ENCODE assay signal across 15 mouse cellular contexts in the genomic region with DNA sequence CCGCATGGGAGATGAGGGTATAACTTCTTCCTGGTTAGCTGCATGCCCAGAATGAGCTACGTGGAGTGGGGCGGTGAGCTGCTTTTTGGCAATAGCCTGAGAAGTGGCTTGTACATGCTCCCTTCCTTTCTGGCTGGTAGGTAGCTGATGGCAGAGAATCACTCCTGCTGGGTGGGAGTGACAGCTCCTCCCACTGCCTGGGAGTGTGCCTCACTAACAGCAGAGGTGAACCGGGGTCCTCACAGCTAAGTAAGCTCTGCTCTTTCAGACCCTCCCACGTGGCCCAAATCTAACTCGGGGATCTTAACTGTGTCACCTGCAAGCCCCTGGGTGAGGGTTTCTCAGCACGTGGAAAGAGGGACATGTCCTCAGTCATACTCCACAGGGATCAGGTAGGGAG. TPM values are rescaled to one million over a fixed set of nuclear protein-coding genes. Genes with fewer than 3 reads are reported as not detected.
A peak's percentile ranks its signal among the peaks of the same experiment; 100 is the strongest.
DNase-seq lines count a peak whose midpoint lies in the region; TF ChIP-seq lines count a peak whose summit lies in the region.
"Had no signal": no experiment of that assay in that cellular context is flagged by ENCODE, and none has a peak within 500 bp of the region (broad histone marks: within the 10 kb centered on the region; RNA-seq: fewer than 3 reads in every experiment).

No protein-coding gene starts in this region.

- TF ChIP-seq CTCF in testis, adult 2 months (IDR thresholded peaks at IDR 0.05; ENCODE audit: control insufficient read depth, insufficient read depth, insufficient replicate concordance, low read depth, low read length) = no peak

- peaks cover 18% of the 10 kb centered on the region for H3K4me1 ChIP-seq in testis, adult 2 months (ENCODE audit: control insufficient read depth, insufficient read depth, low read length)

- peak; percentile 36 to 45 for DNase-seq in frontal cortex, postnatal 36 days (ENCODE audit: low spot score in 2 of 2)
- no peak for DNase-seq in frontal cortex, postnatal 10 days (ENCODE audit: low spot score in 2 of 2)
- peak; percentile 38 to 67 for DNase-seq in left cerebral cortex, postnatal 25 days (ENCODE audit: low spot score in 2 of 2)
- no peak for DNase-seq in left cerebral cortex, postnatal 10 days (ENCODE audit: extremely low spot score in 1 of 2, low spot score in 2 of 2)
- no peak for DNase-seq in testis, postnatal 10 days (ENCODE audit: low spot score)
- DNase-seq in embryo, embryonic 10.5 days (ENCODE audit: low spot score) = no peak
- DNase-seq: adrenal gland, postnatal 10 days; cerebellum, adult 11-12 months; cerebellum, adult 9-10 months; cerebellum, postnatal 25 days; heart, adult 2 months had no signal

- intact Hi-C loops in left cerebral cortex, postnatal 25 days (cut with DNase I) = no loop called here
- intact Hi-C loops in left cerebral cortex, postnatal 10 days (cut with DNase I) = no loop called here

- TF ChIP-seq POLR2A in testis, adult 2 months (IDR thresholded peaks at IDR 0.05; ENCODE audit: control insufficient read depth, low read depth, low read length) = no peak

- peak overlapping the region; percentile 87 for H3K4me3 ChIP-seq in testis, adult 2 months (ENCODE audit: control insufficient read depth, low read depth, low read length)
- H3K4me3 ChIP-seq: embryonic facial prominence, embryonic 10.5 days; forebrain, embryonic 15.5 days; heart, adult 2 months; hindbrain, embryonic 15.5 days had no signal

- peaks cover 3% of the 10 kb centered on the region for H3K36me3 ChIP-seq in testis, adult 2 months (ENCODE audit: control insufficient read depth, insufficient read depth, low read length)
- H3K36me3 ChIP-seq: hindbrain, embryonic 15.5 days had no signal

- no peak overlapping the region for H3K27ac ChIP-seq in testis, adult 2 months (ENCODE audit: control insufficient read depth, insufficient read depth, low read depth, low read length)
- H3K27ac ChIP-seq: embryonic facial prominence, embryonic 10.5 days; forebrain, embryonic 15.5 days; heart, adult 2 months; hindbrain, embryonic 15.5 days had no signal

- no peaks in the 10 kb centered on the region for H3K27me3 ChIP-seq in testis, adult 2 months (ENCODE audit: control insufficient read depth, insufficient read depth, low read length)

RNA-seq across cellular contexts. Expression of gene Spata2l, which starts 3.5 kb away (rescaled TPM):
- 100 to 1,000 TPM; 106 to 107 TPM for total RNA-seq in left cerebral cortex, postnatal 25 days (2021)
- 100 to 1,000 TPM; 111 to 118 TPM for total RNA-seq in left cerebral cortex, postnatal 10 days (2021)
- 34.4 and 35.0 TPM in 2 replicates for polyA plus RNA-seq in testis, adult 2 months (2012; rRNA removed)

RNA-seq across cellular contexts. Expression of gene Cdk10, which starts 7.9 kb away (rescaled TPM):
- total RNA-seq in left cerebral cortex, postnatal 25 days (2021) = 10 to 100 TPM; 83.4 to 88.0 TPM
- total RNA-seq in left cerebral cortex, postnatal 10 days (2021) = 10 to 100 TPM; 69.3 to 69.5 TPM
- polyA plus RNA-seq in testis, adult 2 months (2012; rRNA removed) = 62.0 and 65.4 TPM in 2 replicates

RNA-seq across cellular contexts. Expression of gene Spata33, which starts 19.9 kb away (rescaled TPM):
- total RNA-seq in left cerebral cortex, postnatal 25 days (2021) = 1 to 10 TPM; 7.3 to 8.5 TPM
- total RNA-seq in left cerebral cortex, postnatal 10 days (2021) = 1 to 10 TPM; 6.3 to 7.5 TPM
- polyA plus RNA-seq in testis, adult 2 months (2012; rRNA removed) = 921 and 929 TPM in 2 replicates

RNA-seq across cellular contexts. Expression of gene Chmp1a, which starts 20.0 kb away (rescaled TPM):
- 10 to 100 TPM; 89.9 to 92.8 TPM for total RNA-seq in left cerebral cortex, postnatal 25 days (2021)
- total RNA-seq in left cerebral cortex, postnatal 10 days (2021) = 100 to 1,000 TPM; 111 to 130 TPM
- 98.1 and 98.4 TPM in 2 replicates for polyA plus RNA-seq in testis, adult 2 months (2012; rRNA removed)

RNA-seq across cellular contexts. Expression of gene Zfp276, which starts 21.4 kb away (rescaled TPM):
- 10 to 100 TPM; 20.6 to 23.0 TPM for total RNA-seq in left cerebral cortex, postnatal 25 days (2021)
- total RNA-seq in left cerebral cortex, postnatal 10 days (2021) = 10 to 100 TPM; 21.6 to 25.2 TPM
- 7.9 and 8.3 TPM in 2 replicates for polyA plus RNA-seq in testis, adult 2 months (2012; rRNA removed)

Comparison
In these comparisons a context has a peak if more than half of its experiments do, and no peak if none do; other contexts are left out.
1. DNase-seq: peak in frontal cortex, postnatal 36 days (2 of 2) and left cerebral cortex, postnatal 25 days (2 of 2); none in frontal cortex, postnatal 10 days (0 of 2), left cerebral cortex, postnatal 10 days (0 of 2), testis, postnatal 10 days (single experiment) and embryo, embryonic 10.5 days (single experiment).